Mouse (Mus musculus): ENCODE data around the gene Myl7. TPM values are rescaled to one million over a fixed set of nuclear protein-coding genes. Genes with fewer than 3 reads are reported as not detected.

The Myl7 gene
- polyA plus RNA-seq, 1 experiment from 2014 or later, result 9.9 TPM

- DNase-seq (no peak), ATAC-seq (ENCODE audit: low read depth) (no peak)
- Histone ChIP-seq H3K27ac (no peak overlapping the region), H3K4me1 (replicated peaks) (peaks cover 4% of the 10 kb centered on the region; the same call in 1 of the 2 replicates), H3K9me3 (replicated peaks) (no peaks in the 10 kb centered on the region), H3K36me3 (no peaks in the 10 kb centered on the region), H3K9ac (peak overlapping the region; percentile 36; the same call in 1 of the 2 replicates), H3K27me3 (peaks cover 53% of the 10 kb centered on the region), H3K4me2 (peak overlapping the region; percentile 62), H3K4me3 (replicated peaks) (peak overlapping the region; percentile 46)
- WGBS (ENCODE audit: insufficient replicate concordance), result 12% methylated on average over 15 of the region's 15 CpGs
Measured at GRCm38 (mm10) chr11:5862394-5863105, 36.0 kb downstream of the Myl7 start.

DNA sequence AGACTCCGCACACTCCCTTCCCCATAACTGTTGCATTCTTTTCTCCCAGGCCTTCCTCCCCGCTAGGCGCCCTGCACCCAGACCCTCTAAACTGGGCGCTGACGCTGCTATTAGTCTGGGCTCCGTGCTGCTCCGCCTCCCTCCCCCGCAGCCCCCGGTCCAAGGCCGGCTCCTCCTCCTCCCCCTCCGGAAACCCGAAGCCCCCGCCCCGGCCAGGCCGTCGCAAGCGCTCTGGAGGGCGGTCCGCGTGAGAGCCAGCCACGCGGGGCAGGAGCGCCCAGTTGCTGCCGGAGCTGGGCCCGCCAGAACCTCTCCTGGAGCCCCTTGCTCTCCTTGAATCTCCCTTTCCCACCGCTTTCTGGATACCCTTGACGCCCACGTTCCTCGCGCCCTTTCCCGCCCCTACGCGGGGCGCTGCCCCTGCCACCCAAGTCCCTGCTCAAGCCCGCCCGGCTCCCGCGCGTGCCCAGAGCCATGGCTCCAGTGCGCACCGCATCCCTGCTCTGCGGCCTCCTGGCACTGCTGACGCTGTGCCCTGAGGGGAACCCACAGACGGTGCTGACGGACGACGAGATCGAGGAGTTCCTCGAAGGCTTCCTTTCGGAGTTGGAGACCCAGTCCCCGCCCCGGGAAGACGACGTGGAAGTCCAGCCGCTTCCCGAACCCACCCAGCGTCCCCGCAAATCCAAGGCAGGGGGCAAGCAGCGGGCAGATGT lies 36.7 kb downstream of the Myl7 start, which contains the start of gene Aebp1:
Gene Aebp1, plus strand, starts transcription at position 270 of the 716 bp plus-strand sequence.
- Histone ChIP-seq H3K9me3 (replicated peaks) (no peaks in the 10 kb centered on the region), H3K4me1 (replicated peaks) (peaks cover 4% of the 10 kb centered on the region; the same call in 1 of the 2 replicates), H3K27me3 (peaks cover 53% of the 10 kb centered on the region), H3K36me3 (no peaks in the 10 kb centered on the region), H3K9ac (peak within 1 kb of the TSS; percentile 36; the same call in 1 of the 2 replicates), H3K27ac (no peak within 1 kb of the TSS), H3K4me3 (replicated peaks) (peak within 1 kb of the TSS; percentile 46), H3K4me2 (peak within 1 kb of the TSS; percentile 62)
- WGBS (ENCODE audit: insufficient replicate concordance), result 3% methylated on average over 56 of the region's 59 CpGs
- DNase-seq (no peak), ATAC-seq (ENCODE audit: low read depth) (peak; percentile 33)

DNA sequence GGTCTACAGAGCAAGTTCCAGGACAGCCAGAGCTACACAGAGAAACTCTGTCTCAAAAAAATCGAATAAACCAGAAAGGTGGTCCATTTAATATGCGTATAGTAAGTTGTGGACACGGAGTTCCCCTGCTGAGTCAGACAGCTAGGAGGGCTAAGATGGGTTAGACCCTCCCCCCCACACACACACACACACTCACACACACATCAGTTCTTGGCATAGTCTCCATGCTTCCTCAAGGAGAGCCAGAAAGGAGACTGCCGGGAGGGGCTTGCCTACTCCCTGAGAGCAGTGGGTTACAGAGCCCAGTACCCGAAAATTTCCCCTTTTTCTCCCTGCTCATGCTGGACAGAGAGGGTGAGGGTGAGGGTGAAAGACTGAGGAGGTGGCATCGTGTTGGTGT lies 37.9 kb downstream of the Myl7 start:
- Histone ChIP-seq H3K36me3 (no peaks in the 10 kb centered on the region), H3K4me2 (no peak overlapping the region), H3K9ac (no peak overlapping the region), H3K9me3 (replicated peaks) (no peaks in the 10 kb centered on the region), H3K27ac (no peak overlapping the region), H3K4me3 (replicated peaks) (no peak overlapping the region), H3K27me3 (peaks cover 53% of the 10 kb centered on the region), H3K4me1 (replicated peaks) (peaks cover 4% of the 10 kb centered on the region; the same call in 1 of the 2 replicates)
- no peak for ATAC-seq (ENCODE audit: low read depth)
- 53% methylated on average over 6 of the region's 6 CpGs for WGBS (ENCODE audit: insufficient replicate concordance)
- no peak for DNase-seq

- Histone ChIP-seq H3K9me3 (replicated peaks) (no peaks in the 10 kb centered on the region), H3K27me3 (peaks cover 53% of the 10 kb centered on the region), H3K36me3 (no peaks in the 10 kb centered on the region), H3K9ac (no peak overlapping the region), H3K4me2 (no peak overlapping the region), H3K4me3 (replicated peaks) (no peak overlapping the region), H3K27ac (no peak overlapping the region), H3K4me1 (replicated peaks) (peaks cover 4% of the 10 kb centered on the region; the same call in 1 of the 2 replicates)
- 69% methylated on average over 13 of the region's 13 CpGs for WGBS (ENCODE audit: insufficient replicate concordance)
- ATAC-seq (ENCODE audit: low read depth) (no peak), DNase-seq (no peak)
Measured at GRCm38 (mm10) chr11:5859883-5860550, 38.6 kb downstream of the Myl7 start.

DNA sequence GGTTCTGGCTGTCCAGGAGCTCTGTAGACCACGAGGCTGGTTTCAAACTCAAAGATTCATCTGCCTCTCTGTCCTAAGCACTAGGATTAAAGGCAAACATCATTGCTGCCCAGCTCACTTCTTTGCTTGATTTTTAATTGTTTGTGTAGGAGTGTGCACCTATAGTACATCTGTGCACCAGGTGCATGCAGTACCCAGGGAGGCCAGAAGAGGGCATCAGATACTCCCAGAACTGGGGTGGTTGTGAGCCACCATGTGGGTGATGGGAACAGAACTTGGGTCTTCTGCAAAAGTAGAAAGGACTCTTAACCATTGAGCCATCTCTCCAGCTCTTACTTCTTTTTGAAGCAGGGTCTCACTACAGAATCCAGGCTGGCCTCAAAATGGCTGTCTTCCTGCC lies 39.9 kb downstream of the Myl7 start:
- Histone ChIP-seq H3K4me3 (replicated peaks) (no peak overlapping the region), H3K36me3 (no peaks in the 10 kb centered on the region), H3K4me2 (no peak overlapping the region), H3K27ac (no peak overlapping the region), H3K9me3 (replicated peaks) (no peaks in the 10 kb centered on the region), H3K4me1 (replicated peaks) (peaks cover 4% of the 10 kb centered on the region; the same call in 1 of the 2 replicates), H3K27me3 (peaks cover 46% of the 10 kb centered on the region), H3K9ac (no peak overlapping the region)
- ATAC-seq (ENCODE audit: low read depth), result no peak
- 50% methylated on average over 1 of the region's 1 CpGs for WGBS (ENCODE audit: insufficient replicate concordance)
- no peak for DNase-seq

- WGBS (ENCODE audit: insufficient replicate concordance), result 61% methylated on average over 8 of the region's 8 CpGs
- Histone ChIP-seq H3K36me3 (no peaks in the 10 kb centered on the region), H3K27ac (no peak overlapping the region), H3K4me1 (replicated peaks) (peaks cover under 1% of the 10 kb centered on the region; the same call in 1 of the 2 replicates), H3K9ac (no peak overlapping the region), H3K4me3 (replicated peaks) (no peak overlapping the region), H3K4me2 (no peak overlapping the region), H3K27me3 (peaks cover 25% of the 10 kb centered on the region), H3K9me3 (replicated peaks) (no peaks in the 10 kb centered on the region)
- ATAC-seq (ENCODE audit: low read depth), result no peak
- DNase-seq, result no peak
Measured at GRCm38 (mm10) chr11:5856479-5857130, 42.0 kb downstream of the Myl7 start.

DNA sequence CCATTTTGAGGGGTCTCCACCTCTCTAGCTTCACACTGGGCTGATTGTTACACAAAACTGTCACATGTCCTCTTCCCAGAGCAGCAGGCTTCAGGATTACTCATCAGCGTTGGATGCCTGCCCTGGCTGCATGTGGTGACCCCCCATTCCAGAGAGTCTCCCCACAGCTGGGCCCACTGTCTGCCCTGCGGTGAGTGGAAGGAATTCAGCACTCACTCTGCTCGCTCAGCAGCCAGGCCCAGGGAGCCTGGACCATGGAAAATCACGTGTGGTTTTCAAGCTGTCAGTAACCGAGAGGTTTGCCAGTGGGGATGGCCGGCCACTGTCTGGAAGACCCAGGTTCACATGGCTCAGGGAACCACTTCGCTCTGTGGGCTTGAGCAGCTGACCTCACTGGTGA lies 42.7 kb downstream of the Myl7 start:
- Histone ChIP-seq H3K27me3 (peaks cover 18% of the 10 kb centered on the region), H3K36me3 (no peaks in the 10 kb centered on the region), H3K9ac (no peak overlapping the region), H3K4me1 (replicated peaks) (no peaks in the 10 kb centered on the region), H3K4me2 (no peak overlapping the region), H3K9me3 (replicated peaks) (no peaks in the 10 kb centered on the region), H3K4me3 (replicated peaks) (no peak overlapping the region), H3K27ac (no peak overlapping the region)
- ATAC-seq (ENCODE audit: low read depth), result no peak
- no peak for DNase-seq
- WGBS (ENCODE audit: insufficient replicate concordance), result 44% methylated on average over 7 of the region's 7 CpGs

- H3K9ac ChIP-seq, result no peak overlapping the region
- peaks cover 13% of the 10 kb centered on the region for H3K27me3 ChIP-seq
- ATAC-seq (ENCODE audit: low read depth) (no peak), DNase-seq (no peak)
- no peak overlapping the region for H3K27ac ChIP-seq
- no peaks in the 10 kb centered on the region for H3K4me1 ChIP-seq (replicated peaks)
- H3K9me3 ChIP-seq (replicated peaks), result no peaks in the 10 kb centered on the region
- no peaks in the 10 kb centered on the region for H3K36me3 ChIP-seq
- no peak overlapping the region for H3K4me2 ChIP-seq
- no peak overlapping the region for H3K4me3 ChIP-seq (replicated peaks)
Measured at GRCm38 (mm10) chr11:5855481-5855880, 43.1 kb downstream of the Myl7 start.

DNA sequence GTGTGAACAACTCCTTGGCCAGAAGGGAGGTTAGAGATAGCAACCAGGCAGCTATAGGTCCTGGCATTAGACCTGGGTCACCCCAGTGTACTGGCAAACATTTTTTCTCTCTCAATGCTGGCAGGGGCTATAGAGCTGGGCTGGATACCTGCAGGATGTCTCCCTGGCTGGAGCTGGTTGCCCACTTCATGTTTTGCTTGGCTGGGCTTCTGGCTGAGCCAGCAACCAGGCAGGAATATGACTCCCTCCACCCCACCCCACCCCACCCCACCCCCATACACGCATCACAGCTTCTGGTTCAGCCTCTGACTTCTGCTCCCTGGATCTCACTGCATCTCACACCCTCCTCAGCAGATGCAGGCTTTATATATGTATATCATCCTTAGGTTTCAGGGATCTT lies 46.3 kb downstream of the Myl7 start:
- Histone ChIP-seq H3K27ac (no peak overlapping the region), H3K9ac (no peak overlapping the region), H3K9me3 (replicated peaks) (no peaks in the 10 kb centered on the region), H3K4me3 (replicated peaks) (no peak overlapping the region), H3K4me1 (replicated peaks) (no peaks in the 10 kb centered on the region), H3K36me3 (no peaks in the 10 kb centered on the region), H3K4me2 (no peak overlapping the region), H3K27me3 (no peaks in the 10 kb centered on the region)
- ATAC-seq (ENCODE audit: low read depth) (no peak), DNase-seq (no peak)
- 41% methylated on average over 1 of the region's 1 CpGs for WGBS (ENCODE audit: insufficient replicate concordance)

DNA sequence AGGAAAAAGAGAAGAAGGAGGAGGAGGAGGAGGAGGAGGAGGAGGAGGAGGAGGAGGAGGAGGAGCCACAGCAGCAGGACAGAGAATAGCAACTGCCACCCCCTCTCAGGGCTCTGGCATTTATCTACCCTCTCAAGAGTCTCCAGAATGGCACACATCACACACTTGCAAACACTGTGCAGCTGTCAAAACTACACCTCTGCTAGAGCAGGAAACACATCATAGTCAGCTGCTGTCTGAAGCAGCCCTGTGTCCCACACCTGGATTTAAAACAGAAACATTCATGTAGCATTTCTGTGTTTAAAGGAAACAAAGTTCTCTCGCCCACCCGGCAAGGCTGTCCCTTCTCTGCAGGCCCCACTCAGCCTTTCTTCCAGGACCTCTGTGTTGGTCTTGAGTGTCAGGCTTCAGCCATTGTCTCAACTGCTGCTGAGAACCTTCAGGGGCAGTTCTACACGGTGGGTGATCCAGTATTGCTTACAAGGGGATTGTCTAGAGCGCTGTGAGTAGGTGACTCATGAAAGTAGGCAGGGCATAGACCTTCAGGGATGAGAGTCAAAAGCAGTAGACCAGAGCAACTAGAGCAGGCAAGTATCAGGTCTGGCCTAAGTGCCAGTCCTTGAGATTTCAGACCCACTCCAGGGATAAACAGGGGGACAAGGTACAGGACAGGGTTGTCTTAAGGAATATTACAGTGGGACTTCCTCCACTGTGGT lies 47.4 kb downstream of the Myl7 start:
- H3K27ac ChIP-seq, result no peak overlapping the region
- no peak overlapping the region for H3K4me3 ChIP-seq (replicated peaks)
- no peak overlapping the region for H3K9ac ChIP-seq
- no peaks in the 10 kb centered on the region for H3K36me3 ChIP-seq
- 47% methylated on average over 4 of the region's 4 CpGs for WGBS (ENCODE audit: insufficient replicate concordance)
- H3K4me1 ChIP-seq (replicated peaks), result no peaks in the 10 kb centered on the region
- no peak overlapping the region for H3K4me2 ChIP-seq
- H3K9me3 ChIP-seq (replicated peaks), result no peaks in the 10 kb centered on the region
- DNase-seq (no peak), ATAC-seq (ENCODE audit: low read depth) (no peak)
- H3K27me3 ChIP-seq, result no peaks in the 10 kb centered on the region

Measured in liver, embryonic 13.5 days (tissue).